Mouse (Mus musculus): Measurements from ENCODE around the gene Ahnak2. TPM values are rescaled to one million over a fixed set of nuclear protein-coding genes. Genes with fewer than 3 reads are reported as not detected.

Gene Ahnak2
- total RNA-seq, 1 experiment from 2014 or later = 5.1 TPM

- DNase-seq = no peak
Measured at GRCm38 (mm10) chr12:112796551-112797510, 5.6 kb downstream of the Ahnak2 start.

GRCm38 (mm10) chr12:112795466-112796104 lies 6.9 kb downstream of the Ahnak2 start:
- no peak for DNase-seq

DNA sequence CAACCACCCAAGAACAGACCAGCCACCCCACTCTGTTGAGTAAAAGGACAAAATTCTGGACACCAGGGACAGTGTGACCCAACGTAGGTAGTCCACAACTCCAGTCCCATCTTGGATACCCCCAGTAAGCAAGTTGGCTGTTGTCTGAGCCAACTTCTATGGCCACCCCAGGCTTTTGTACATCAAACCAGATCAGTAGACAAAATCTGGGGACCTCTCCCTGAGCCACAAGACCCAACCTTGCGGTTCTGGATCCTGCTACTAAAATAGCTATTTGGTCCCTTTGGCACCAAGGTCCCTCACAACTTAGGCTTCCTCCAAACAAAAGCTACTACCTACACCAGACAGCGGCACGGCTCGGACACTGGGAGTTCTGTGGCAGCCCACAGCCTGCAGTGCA lies 7.5 kb downstream of the Ahnak2 start:
- no peak for DNase-seq

- DNase-seq = no peak
Measured at GRCm38 (mm10) chr12:112794356-112794816, 8.1 kb downstream of the Ahnak2 start.

DNA sequence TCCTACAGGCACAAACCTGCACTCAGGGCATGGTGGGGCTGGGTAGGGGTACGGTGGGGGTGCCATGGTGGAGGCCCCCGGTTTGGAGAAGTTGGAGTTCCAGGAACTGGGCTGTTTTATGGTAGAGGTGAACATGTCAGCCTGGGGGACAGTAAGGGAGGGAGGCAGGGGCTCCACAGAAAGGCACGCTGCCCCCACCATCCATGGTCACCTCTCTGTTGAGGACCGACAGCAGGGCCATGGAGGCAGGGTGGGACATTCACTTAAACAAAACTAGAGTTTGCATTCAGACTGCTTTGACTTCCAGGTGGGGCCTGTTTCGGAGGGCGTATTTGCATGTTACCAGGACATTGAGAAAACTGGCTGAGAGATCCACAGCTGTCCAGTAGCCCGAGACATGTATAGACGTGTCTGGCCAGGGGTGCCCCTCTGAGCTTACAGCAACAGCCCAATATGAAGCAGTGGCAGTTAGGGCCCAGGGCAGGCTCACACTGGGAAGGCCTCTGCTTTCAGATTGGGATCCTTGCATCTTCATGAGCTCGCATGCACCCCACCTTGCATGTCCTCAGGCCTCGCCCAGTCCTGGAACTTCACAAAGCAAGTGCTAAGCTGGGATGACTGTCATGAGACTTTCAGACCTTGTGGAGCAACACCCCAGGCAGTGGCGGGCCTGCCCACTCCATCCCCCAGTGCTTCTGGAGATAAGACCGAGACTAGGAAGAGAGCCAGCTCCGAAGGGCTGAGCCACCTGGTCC lies 8.7 kb downstream of the Ahnak2 start:
- DNase-seq = peak; percentile 67

DNA sequence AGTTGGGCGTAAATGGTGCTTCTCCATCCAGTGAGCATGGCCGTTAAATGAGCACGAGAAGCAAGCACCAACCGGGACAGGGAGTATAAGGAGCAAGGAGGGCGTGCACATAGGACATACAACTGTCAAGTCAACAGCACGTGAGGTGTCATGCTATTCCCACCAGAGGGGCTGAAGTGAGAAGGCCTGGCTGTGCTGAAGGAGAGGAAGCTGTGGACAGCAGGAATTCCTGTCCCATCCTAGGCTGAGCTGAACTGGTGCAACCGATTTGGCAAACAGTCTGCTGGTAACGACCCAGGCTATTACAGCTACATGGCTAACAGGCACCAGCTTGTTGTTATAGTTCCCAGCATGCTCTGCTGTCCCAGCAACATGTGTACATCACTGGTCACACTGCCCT lies 11.4 kb downstream of the Ahnak2 start:
- no peak for DNase-seq

DNA sequence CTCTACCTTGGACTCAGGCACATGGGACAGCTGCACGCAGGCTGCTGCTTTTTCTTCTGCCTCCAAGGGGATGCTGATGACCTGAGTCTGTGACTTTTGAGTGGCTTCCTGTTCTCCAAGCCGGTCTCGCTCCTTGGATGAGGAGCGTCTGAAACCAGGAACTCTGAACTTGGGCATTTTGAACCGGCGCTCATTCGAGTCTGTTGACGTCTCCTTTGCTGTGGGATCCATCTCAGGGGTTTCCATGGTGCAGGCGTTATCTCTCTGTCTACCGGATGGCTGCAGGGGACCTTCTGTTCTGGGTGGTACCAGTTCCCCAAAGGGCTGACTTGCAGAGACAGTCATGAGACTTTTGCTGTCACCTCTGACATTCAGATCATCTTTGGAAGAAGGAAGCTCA lies 28.0 kb downstream of the Ahnak2 start:
- DNase-seq = no peak

GRCm38 (mm10) chr12:112774026-112774425 lies 28.4 kb downstream of the Ahnak2 start:
- DNase-seq = no peak

DNA sequence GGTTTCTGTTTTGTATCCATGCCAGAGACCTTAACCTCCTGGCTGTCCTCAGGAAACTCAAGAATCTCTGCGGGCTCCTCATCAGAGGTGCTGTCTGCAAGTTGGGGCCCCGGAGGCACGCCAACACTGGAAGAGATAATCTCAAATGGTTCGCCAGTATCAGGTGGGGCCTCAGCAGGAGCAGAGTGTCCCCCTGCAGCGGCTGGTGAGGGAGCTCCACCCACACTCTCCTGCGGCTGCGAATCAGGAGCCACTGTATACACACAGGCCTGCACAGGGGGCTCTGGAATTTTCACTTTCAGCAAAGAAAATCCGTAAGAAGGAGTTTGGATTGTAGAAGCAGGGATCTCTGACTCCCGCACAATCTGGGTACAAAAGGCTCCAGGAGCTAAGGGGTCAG lies 29.1 kb downstream of the Ahnak2 start:
- DNase-seq = no peak

DNA sequence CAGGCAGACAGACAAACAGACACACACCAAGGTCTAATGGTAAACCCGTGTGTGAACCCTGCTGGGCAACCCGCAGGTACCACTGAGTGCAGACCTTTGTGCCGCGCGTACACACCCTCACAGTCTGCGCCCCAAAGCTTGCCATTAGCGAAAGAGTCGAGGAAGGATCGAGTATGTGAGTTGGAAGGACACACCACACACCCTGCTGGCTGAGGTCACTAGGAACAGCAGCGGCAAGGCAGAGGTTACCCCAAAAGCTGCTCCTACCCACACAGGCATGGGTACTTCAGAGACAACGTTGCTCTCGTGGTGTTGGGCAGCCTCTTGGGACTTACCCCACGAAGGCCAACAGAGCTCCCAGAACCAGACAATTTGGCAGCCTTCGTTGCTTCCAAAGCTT lies 30.2 kb downstream of the Ahnak2 start:
- no peak for DNase-seq

DNA sequence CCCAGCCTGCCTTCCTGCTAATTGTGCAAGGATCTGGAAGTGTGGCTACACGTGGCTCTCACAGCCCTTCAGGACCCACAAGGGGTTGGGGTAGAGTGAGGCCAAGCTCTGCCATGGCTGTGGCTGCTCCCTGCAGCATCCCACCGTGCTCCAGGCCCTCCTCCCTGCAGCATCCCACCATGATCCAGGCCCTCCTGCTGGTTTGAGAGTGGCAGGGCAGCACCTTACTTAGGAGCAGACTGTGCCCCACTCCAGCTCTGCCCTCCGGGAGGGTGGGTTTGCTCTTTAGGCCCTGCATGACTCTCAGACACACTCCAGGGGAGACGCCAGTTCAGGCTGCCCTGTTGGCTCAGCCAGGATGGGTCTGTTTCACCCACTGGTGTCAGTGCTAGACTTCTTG lies 32.1 kb downstream of the Ahnak2 start:
- DNase-seq = no peak

GRCm38 (mm10) chr12:112769751-112770150 lies 32.7 kb downstream of the Ahnak2 start:
- no peak for DNase-seq

DNA sequence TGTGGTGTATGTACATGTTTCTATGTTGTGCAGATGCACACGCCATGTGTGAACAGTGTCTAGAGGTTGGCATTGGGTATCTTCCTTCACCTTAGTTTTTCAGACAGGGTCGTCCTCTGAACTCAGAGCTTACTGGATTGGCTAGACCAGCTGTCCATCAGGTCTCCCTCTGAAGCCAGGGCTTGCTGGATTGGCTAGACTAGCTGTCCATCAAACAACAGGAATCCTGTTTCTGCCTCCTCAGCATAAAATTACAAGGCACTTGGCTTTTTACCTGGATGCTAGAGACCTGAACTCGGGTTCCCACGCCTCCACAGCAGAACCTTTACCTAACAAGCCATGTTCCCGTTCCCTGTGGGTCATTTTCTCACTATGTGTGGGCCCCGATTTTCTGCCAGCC lies 33.4 kb downstream of the Ahnak2 start:
- no peak for DNase-seq

- no peak for DNase-seq
Measured at GRCm38 (mm10) chr12:112768166-112768565, 34.3 kb downstream of the Ahnak2 start.

DNA sequence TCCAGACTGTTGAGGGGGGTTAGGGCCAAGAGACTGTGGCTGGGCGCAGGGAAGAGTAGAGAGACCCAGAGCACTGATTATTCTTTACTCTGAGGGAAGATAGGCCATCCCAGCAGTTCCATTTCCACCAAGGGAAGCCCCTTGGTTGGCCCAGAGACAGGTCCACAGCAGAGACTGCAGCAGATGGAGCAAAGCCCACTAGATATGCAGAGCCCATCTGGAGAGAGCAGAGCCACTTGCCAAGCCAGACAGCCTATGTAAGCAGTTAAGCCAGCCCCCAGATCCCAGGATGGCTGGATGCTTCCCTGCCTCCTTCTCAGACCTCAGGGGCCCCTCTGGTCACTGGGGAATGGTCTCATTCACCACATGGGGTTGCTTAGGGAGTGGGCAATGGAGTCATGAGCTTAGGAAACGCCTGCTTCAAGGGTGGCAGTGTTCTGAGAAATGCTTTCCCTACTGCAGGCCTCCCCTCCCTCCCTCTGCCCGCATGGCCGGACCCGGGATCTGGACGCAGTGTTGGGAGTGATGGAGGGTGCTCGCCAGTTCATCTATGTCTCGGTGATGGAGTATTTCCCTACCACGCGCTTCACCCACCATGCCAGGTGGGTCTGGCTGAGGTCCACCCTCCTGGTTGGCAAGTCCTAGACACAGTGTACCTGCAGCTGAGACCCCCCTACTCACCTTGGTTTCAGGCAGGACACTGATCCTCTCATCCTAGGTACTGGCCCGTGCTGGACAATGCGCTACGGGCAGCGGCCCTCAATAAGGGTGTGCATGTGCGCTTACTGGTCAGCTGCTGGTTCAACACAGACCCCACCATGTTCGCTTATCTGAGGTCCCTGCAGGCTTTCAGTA lies 35.2 kb downstream of the Ahnak2 start:
- DNase-seq = no peak

- no peak for DNase-seq
Measured at GRCm38 (mm10) chr12:112766586-112766985, 35.9 kb downstream of the Ahnak2 start.

DNA sequence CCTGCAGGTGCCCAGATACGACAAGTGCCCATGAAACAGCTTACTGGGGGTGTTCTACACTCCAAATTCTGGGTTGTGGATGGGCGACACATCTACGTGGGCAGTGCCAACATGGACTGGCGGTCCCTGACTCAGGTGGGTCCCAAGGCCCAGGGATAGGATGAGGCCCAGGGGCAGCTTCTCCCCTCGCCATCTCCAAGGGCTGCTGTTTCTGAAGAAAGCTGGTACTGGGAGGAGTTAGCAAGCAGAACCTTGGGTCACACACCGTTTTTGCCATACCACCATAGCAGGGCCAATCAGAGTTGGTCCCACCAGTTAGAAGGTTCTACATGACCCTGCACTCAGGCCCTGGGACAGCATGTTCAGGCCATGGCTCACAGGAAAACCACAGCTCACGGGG lies 37.5 kb downstream of the Ahnak2 start:
- no peak for DNase-seq

DNA sequence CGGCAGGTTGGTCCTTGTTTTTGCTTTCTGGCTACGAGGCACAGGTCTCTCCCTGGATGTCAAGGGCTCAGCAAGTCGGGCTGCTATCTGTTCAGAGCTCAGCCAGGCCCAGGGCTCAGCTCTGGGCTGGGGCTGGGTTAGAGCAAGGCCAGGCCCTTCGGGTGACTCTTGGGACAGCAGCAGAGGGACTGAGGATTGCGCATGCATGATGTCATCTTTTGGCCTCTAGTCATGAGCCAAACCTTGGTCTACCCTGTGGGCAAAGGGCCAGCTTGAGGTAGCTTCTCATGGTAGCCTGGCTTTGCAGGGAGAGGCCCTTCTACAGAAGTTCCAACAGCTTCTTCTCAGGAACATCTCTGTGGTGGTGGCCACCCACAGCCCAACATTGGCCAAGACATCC lies 38.3 kb downstream of the Ahnak2 start:
- peak; percentile 73 for DNase-seq

DNA sequence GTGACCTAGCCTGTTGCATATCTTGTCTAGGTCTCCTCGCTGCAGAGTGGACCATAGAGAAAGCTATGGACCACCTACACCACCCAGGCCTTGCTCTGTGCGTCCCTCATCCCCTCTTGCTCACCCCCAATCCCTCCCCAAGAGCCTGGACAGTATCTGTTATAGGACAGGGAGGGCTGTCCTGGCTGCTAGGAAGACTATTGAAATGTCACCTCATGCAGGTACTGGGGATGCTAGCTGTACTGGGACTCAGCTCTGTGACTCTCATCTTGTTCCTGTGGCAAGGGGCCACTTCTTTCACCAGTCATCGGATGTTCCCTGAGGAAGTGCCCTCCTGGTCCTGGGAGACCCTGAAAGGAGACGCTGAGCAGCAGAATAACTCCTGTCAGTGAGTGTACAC lies 39.3 kb downstream of the Ahnak2 start:
- no peak for DNase-seq

- DNase-seq = no peak
Measured at GRCm38 (mm10) chr12:112762018-112762417, 40.4 kb downstream of the Ahnak2 start.

- no peak for DNase-seq
Measured at GRCm38 (mm10) chr12:112761411-112761810, 41.0 kb downstream of the Ahnak2 start.

Measured in adrenal gland, postnatal 25 days (tissue).